Mouse (Mus musculus) neural tube, embryonic 11.5 days (tissue): ENCODE results near the gene Gatb. TPM values are rescaled to one million over a fixed set of nuclear protein-coding genes. Genes with fewer than 3 reads are reported as not detected.

Experiments used
- ATAC-seq: fragments of 200-750 bp; cut with Nextera tagmentation; 2 replicates; pipeline ENCODE4 v1.8.0; 2017; ENCODE audit warnings: moderate number of reproducible peaks, mild to moderate bottlenecking, moderate TSS enrichment, moderate library complexity; ENCODE audit not compliant: insufficient read depth, low FRiP score, low TSS enrichment
- DNase-seq: peaks from one replicate; pipeline ENCODE4 v3.0.0-alpha.2; 2015; ENCODE audit warnings: low spot score
- H3K27ac ChIP-seq: fragments of 300-500 bp; sonication (generic); 2 replicates; pipeline ENCODE4 v1.5.1; 2014; ENCODE audit warnings: low read depth, mild to moderate bottlenecking, low read length
- H3K27me3 ChIP-seq: fragments of 300-500 bp; sonication (generic); 2 replicates; pipeline ENCODE4 v1.6.1; 2014; ENCODE audit warnings: mild to moderate bottlenecking, low read length, mixed read lengths; ENCODE audit not compliant: control insufficient read depth, insufficient read depth
- H3K36me3 ChIP-seq: fragments of 300-500 bp; sonication (generic); 2 replicates; pipeline ENCODE4 v1.6.1; 2014; ENCODE audit warnings: mild to moderate bottlenecking, low read length, moderate library complexity, mixed read lengths; ENCODE audit not compliant: control insufficient read depth, insufficient read depth
- H3K4me1 ChIP-seq: fragments of 300-500 bp; sonication (generic); 2 replicates; pipeline ENCODE4 v1.6.1; 2014; ENCODE audit warnings: low read length, mixed read lengths; ENCODE audit not compliant: control insufficient read depth, insufficient read depth
- H3K4me2 ChIP-seq: fragments of 300-500 bp; sonication (generic); 2 replicates; pipeline ENCODE4 v1.6.1; 2014; ENCODE audit warnings: low read depth, mild to moderate bottlenecking, moderate library complexity
- H3K4me3 ChIP-seq: fragments of 300-500 bp; sonication (generic); 2 replicates; pipeline ENCODE4 v1.5.1; 2014; ENCODE audit warnings: low read depth, low read length
- H3K9ac ChIP-seq: fragments of 300-500 bp; sonication (generic); 2 replicates; pipeline ENCODE4 v1.6.1; 2014; ENCODE audit warnings: mild to moderate bottlenecking, low read length
- H3K9me3 ChIP-seq: fragments of 300-500 bp; sonication (generic); 2 replicates; pipeline ENCODE4 v1.6.1; 2016; ENCODE audit warnings: low read length; ENCODE audit not compliant: control insufficient read depth
- WGBS: fragments of 180-500 bp; shearing (Covaris S2); extraction: QIAGEN DNeasy Blood & Tissue Kit; methylation state at CpG from one replicate; pipeline ENCODE4 v1.1.7; 2014; 5-methylcytosine and 5-hydroxymethylcytosine counted together
- polyA plus RNA-seq: library from polyadenylated mRNA; unstranded; fragments of >200 nt; fragmentation: Nextera tagmentation; extraction: Ambion mirVana; gene quantifications from 2 replicates; pipeline ENCODE4 v1.2.1, GENCODE M21; 2014

Gene Gatb
- polyA plus RNA-seq, 1 experiment from 2014 or later, result 23.2 TPM

GRCm38 (mm10) chr3:85695056-85695455 lies 121.1 kb downstream of the Gatb start:
- no peak for ATAC-seq
- Histone ChIP-seq H3K36me3 (no peaks in the 10 kb centered on the region), H3K27me3 (no peaks in the 10 kb centered on the region), H3K9me3 (no peaks in the 10 kb centered on the region), H3K9ac (no peak overlapping the region), H3K4me1 (no peaks in the 10 kb centered on the region), H3K4me3 (no peak overlapping the region), H3K4me2 (no peak overlapping the region), H3K27ac (no peak overlapping the region)
- WGBS, result 66% methylated on average over 3 of the region's 3 CpGs
- no peak for DNase-seq

GRCm38 (mm10) chr3:85698496-85698895 lies 124.6 kb downstream of the Gatb start:
- WGBS, result 89% methylated on average over 4 of the region's 4 CpGs
- H3K27me3 ChIP-seq, result no peaks in the 10 kb centered on the region
- ATAC-seq (no peak), DNase-seq (no peak)
- no peak overlapping the region for H3K4me2 ChIP-seq
- no peak overlapping the region for H3K4me3 ChIP-seq
- H3K36me3 ChIP-seq, result no peaks in the 10 kb centered on the region
- H3K9me3 ChIP-seq, result no peaks in the 10 kb centered on the region
- no peaks in the 10 kb centered on the region for H3K4me1 ChIP-seq
- H3K9ac ChIP-seq, result no peak overlapping the region
- H3K27ac ChIP-seq, result no peak overlapping the region

- 50% methylated on average over 6 of the region's 6 CpGs for WGBS
- Histone ChIP-seq H3K4me3 (no peak overlapping the region), H3K9me3 (no peaks in the 10 kb centered on the region)
Observed at GRCm38 (mm10) chr3:85703141-85703882, 129.4 kb downstream of the Gatb start.

More at GRCm38 (mm10) chr3:85703141-85703882, 129.4 kb downstream of the Gatb start:
- Histone ChIP-seq H3K4me1 (no peaks in the 10 kb centered on the region), H3K27me3 (no peaks in the 10 kb centered on the region), H3K27ac (no peak overlapping the region), H3K4me2 (no peak overlapping the region), H3K9ac (peak overlapping the region; percentile 22; the same call in 1 of the 2 replicates), H3K36me3 (no peaks in the 10 kb centered on the region)
- DNase-seq (no peak), ATAC-seq (no peak)

Other genes with a start within 250 kb of the Gatb start
- 0.84 and 0.88 TPM in 2 replicates for gene Fam160a1, start 243.2 kb downstream of the Gatb start, polyA plus RNA-seq